Mouse (Mus musculus): ENCODE measurements around the gene Heatr1.

DNA sequence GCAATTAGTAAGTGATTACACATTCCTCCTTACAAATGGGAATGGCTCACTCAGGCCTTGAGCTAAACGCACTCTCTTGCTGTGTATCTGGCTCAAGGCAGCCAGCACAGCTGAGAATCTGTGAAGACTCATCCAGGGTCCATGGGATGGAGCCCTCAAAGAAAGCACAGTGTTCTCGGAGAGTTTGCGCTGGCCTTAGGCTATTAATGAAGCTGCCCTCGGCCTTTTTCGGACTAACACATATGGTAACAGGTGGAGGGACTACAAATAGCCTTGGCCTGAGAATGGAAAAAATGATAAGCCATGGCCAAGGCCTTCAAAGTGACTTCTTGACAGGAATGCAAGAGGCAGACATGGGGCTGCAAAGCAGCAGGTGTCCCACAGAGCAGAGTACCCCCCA is 37.3 kb upstream of the Heatr1 start:
- no peak for TF ChIP-seq CTCF (IDR thresholded peaks at IDR 0.05; ENCODE audit: control insufficient read depth, insufficient read depth, insufficient replicate concordance, low read depth, low read length)
- TF ChIP-seq POLR2A (IDR thresholded peaks at IDR 0.05; ENCODE audit: control insufficient read depth, low read depth, low read length), result no peak

All from testis, adult 2 months (tissue).